Comparison of ENCODE assay signal across 8 mouse cellular contexts in genomic region chr14:120910733-120911324, GRCm38 (mm10). TPM values are rescaled to one million over a fixed set of nuclear protein-coding genes. Genes with fewer than 3 reads are reported as not detected.
DNase-seq lines count a peak whose midpoint lies in the region; ATAC-seq and TF ChIP-seq lines count a peak whose summit lies in the region.

Gene Ipo5, plus strand, starts transcription at chr14:120911224.

- peak within 1 kb of the TSS; percentile 97 for H3K4me2 ChIP-seq in lung, postnatal 0 days (replicated peaks; ENCODE audit: low read depth, low read length)

- no peak for TF ChIP-seq CTCF in lung, postnatal 0 days (IDR thresholded peaks at IDR 0.05)

- H3K27ac ChIP-seq in hindbrain, embryonic 10.5 days, result peak within 1 kb of the TSS; percentile 95
- H3K27ac ChIP-seq in lung, postnatal 0 days (ENCODE audit: low read length), result peak within 1 kb of the TSS; percentile 96

- H3K9me3 ChIP-seq in hindbrain, embryonic 10.5 days, result no peaks in the 10 kb centered on the region
- no peaks in the 10 kb centered on the region for H3K9me3 ChIP-seq in lung, postnatal 0 days (ENCODE audit: low read length)

- peak within 1 kb of the TSS; percentile 69 for H3K9ac ChIP-seq in lung, postnatal 0 days (replicated peaks; ENCODE audit: low read depth)

- WGBS in hindbrain, embryonic 10.5 days, result under 1% methylated on average over 79 of the region's 83 CpGs
- WGBS in lung, postnatal 0 days, result 0% methylated on average over 27 of the region's 83 CpGs

- peak; percentile 87 for ATAC-seq in frontal cortex, adult (ENCODE audit: low TSS enrichment)
- ATAC-seq in lung, postnatal 0 days, result peak; percentile 97

- peak; percentile 74 for DNase-seq in MEL-GATA-1-ER (ENCODE audit: extremely low read depth, low read depth)
- peak; percentile 96 for DNase-seq in cerebellum, adult 8-10 months
- peak; percentile 97 for DNase-seq in hindbrain, embryonic 10.5 days (ENCODE audit: low spot score)
- peak; percentile 95 for DNase-seq in layer of hippocampus, adult 9-11 months
- peak; percentile 97 for DNase-seq in lung, postnatal 0 days (ENCODE audit: low spot score)
- DNase-seq in ovary, postnatal 14 days (ENCODE audit: low spot score), result peak; percentile 92
- peak; percentile 97 for DNase-seq in thymus, postnatal 14 days

- peaks cover 29% of the 10 kb centered on the region for H3K4me1 ChIP-seq in hindbrain, embryonic 10.5 days (replicated peaks)
- peaks cover 11% of the 10 kb centered on the region; the same call in 1 of the 2 replicates for H3K4me1 ChIP-seq in lung, postnatal 0 days (ENCODE audit: insufficient read depth, low read depth, low read length)

- H3K27me3 ChIP-seq in hindbrain, embryonic 10.5 days (ENCODE audit: insufficient read depth, poor library complexity, severe bottlenecking), result no peaks in the 10 kb centered on the region
- no peaks in the 10 kb centered on the region for H3K27me3 ChIP-seq in lung, postnatal 0 days (replicated peaks; ENCODE audit: insufficient read depth, low read length)

- H3K4me3 ChIP-seq in hindbrain, embryonic 10.5 days, result peak within 1 kb of the TSS; percentile 85
- peak within 1 kb of the TSS; percentile 86 for H3K4me3 ChIP-seq in lung, postnatal 0 days (ENCODE audit: low read depth, low read length)

- no peak for TF ChIP-seq EP300 in lung, postnatal 0 days (IDR thresholded peaks at IDR 0.05)

- peaks cover 9% of the 10 kb centered on the region; the same call in 1 of the 2 replicates for H3K36me3 ChIP-seq in hindbrain, embryonic 10.5 days
- no peaks in the 10 kb centered on the region for H3K36me3 ChIP-seq in lung, postnatal 0 days (ENCODE audit: insufficient read depth, low read length)

RNA-seq across cellular contexts. Expression of gene Ipo5, which starts in this region (rescaled TPM):
- 105 and 132 TPM in 2 replicates for polyA plus RNA-seq in hindbrain, embryonic 10.5 days (2016; fragmentation: Nextera tagmentation; extraction: Ambion mirVana)
- 23.4 and 25.4 TPM in 2 replicates for polyA plus RNA-seq in lung, postnatal 0 days (2015; fragmentation: Nextera tagmentation; extraction: Ambion mirVana)

Comparison
In these comparisons a context has a peak if more than half of its experiments do, and no peak if none do; other contexts are left out.
1. Peak in every context shown above with its lines: DNase-seq, ATAC-seq, H3K4me3 ChIP-seq and H3K27ac ChIP-seq.